Mouse (Mus musculus) forebrain, embryonic 15.5 days (tissue): ENCODE data around the gene Poldip2. TPM values are rescaled to one million over a fixed set of nuclear protein-coding genes. Genes with fewer than 3 reads are reported as not detected.

Source experiments
- ATAC-seq: fragments of 200-750 bp; cut with Nextera tagmentation; replicated peaks from 2 replicates; pipeline ENCODE4 v1.8.0; 2017; ENCODE audit warnings: mild to moderate bottlenecking, moderate TSS enrichment, moderate library complexity
- H3K27ac ChIP-seq: fragments of 300-500 bp; sonication (generic); replicated peaks from 2 replicates; pipeline ENCODE4 v1.5.1; 2015; ENCODE audit warnings: mild to moderate bottlenecking, inconsistent platforms
- H3K27me3 ChIP-seq: fragments of 300-500 bp; sonication (generic); 2 replicates; pipeline ENCODE4 v1.6.1; 2015; ENCODE audit warnings: inconsistent platforms
- H3K36me3 ChIP-seq: fragments of 300-500 bp; sonication (generic); 2 replicates; pipeline ENCODE4 v1.6.1; 2015; ENCODE audit warnings: mild to moderate bottlenecking, inconsistent platforms
- H3K4me1 ChIP-seq: fragments of 300-500 bp; sonication (generic); 2 replicates; pipeline ENCODE4 v1.6.1; 2015; ENCODE audit warnings: inconsistent platforms
- H3K4me2 ChIP-seq: fragments of 300-500 bp; sonication (generic); replicated peaks from 2 replicates; pipeline ENCODE4 v1.6.1; 2015; ENCODE audit warnings: mild to moderate bottlenecking, inconsistent platforms
- H3K4me3 ChIP-seq: fragments of 300-500 bp; sonication (generic); 2 replicates; pipeline ENCODE4 v1.5.1; 2015; ENCODE audit warnings: mild to moderate bottlenecking, inconsistent platforms
- H3K9ac ChIP-seq: fragments of 300-500 bp; sonication (generic); replicated peaks from 2 replicates; pipeline ENCODE4 v1.6.1; 2015; ENCODE audit warnings: mild to moderate bottlenecking, inconsistent platforms
- H3K9me3 ChIP-seq: fragments of 300-500 bp; sonication (generic); 2 replicates; pipeline ENCODE4 v1.6.1; 2016; ENCODE audit warnings: inconsistent platforms
- WGBS: fragments of 180-500 bp; shearing (Covaris S2); methylation state at CpG from one replicate; pipeline ENCODE4 v1.1.7; 2015; ENCODE audit warnings: mixed read lengths; 5-methylcytosine and 5-hydroxymethylcytosine counted together
- polyA plus RNA-seq: library from polyadenylated mRNA; unstranded; fragments of >200 nt; fragmentation: Nextera tagmentation; extraction: Ambion mirVana; gene quantifications from 2 replicates; pipeline ENCODE4 v1.2.1, GENCODE M21; 2015

Poldip2 gene
- polyA plus RNA-seq, 1 experiment from 2014 or later = 217 TPM

- H3K9me3 ChIP-seq = no peaks in the 10 kb centered on the region
- H3K27ac ChIP-seq = no peak overlapping the region
- H3K4me3 ChIP-seq = no peak overlapping the region
- H3K27me3 ChIP-seq = no peaks in the 10 kb centered on the region
- WGBS = 68% methylated on average over 7 of the region's 7 CpGs
- H3K9ac ChIP-seq = no peak overlapping the region
- H3K36me3 ChIP-seq = peaks cover 64% of the 10 kb centered on the region
- no peak overlapping the region for H3K4me2 ChIP-seq
- no peak for ATAC-seq
- H3K4me1 ChIP-seq = no peaks in the 10 kb centered on the region
Measured at GRCm38 (mm10) chr11:78483639-78484038, 28.4 kb upstream of the Poldip2 start.

- no peak overlapping the region for H3K4me2 ChIP-seq
- peaks cover 12% of the 10 kb centered on the region; the same call in 1 of the 2 replicates for H3K27me3 ChIP-seq
- H3K4me3 ChIP-seq = no peak overlapping the region
- H3K36me3 ChIP-seq = peaks cover 33% of the 10 kb centered on the region
- 3% methylated on average over 8 of the region's 8 CpGs for WGBS
- no peak for ATAC-seq
- H3K9me3 ChIP-seq = no peaks in the 10 kb centered on the region
- H3K27ac ChIP-seq = no peak overlapping the region
- H3K9ac ChIP-seq = no peak overlapping the region
- H3K4me1 ChIP-seq = peaks cover 11% of the 10 kb centered on the region
Measured at GRCm38 (mm10) chr11:78488168-78488567, 23.8 kb upstream of the Poldip2 start.

GRCm38 (mm10) chr11:78490781-78491241 lies 21.2 kb upstream of the Poldip2 start:
- H3K27ac ChIP-seq = no peak overlapping the region
- peak overlapping the region; percentile 51 for H3K4me2 ChIP-seq
- WGBS = 5% methylated on average over 48 of the region's 48 CpGs
- peaks cover 24% of the 10 kb centered on the region for H3K4me1 ChIP-seq
- peaks cover 16% of the 10 kb centered on the region for H3K36me3 ChIP-seq
- H3K27me3 ChIP-seq = peaks cover 12% of the 10 kb centered on the region; the same call in 1 of the 2 replicates
- peak overlapping the region; percentile 30; the same call in 1 of the 2 replicates for H3K9ac ChIP-seq
- no peaks in the 10 kb centered on the region for H3K9me3 ChIP-seq
- ATAC-seq = peak; percentile 84
- peak overlapping the region; percentile 23 for H3K4me3 ChIP-seq

- 0 out of 2 replicates have a peak, but pooled peaks cover 5% of the 10 kb centered on the region for H3K27me3 ChIP-seq
- H3K9ac ChIP-seq = peak overlapping the region; percentile 96; the same call in 1 of the 2 replicates
- peak overlapping the region; percentile 56 for H3K4me2 ChIP-seq
- H3K36me3 ChIP-seq = no peaks in the 10 kb centered on the region
- H3K27ac ChIP-seq = no peak overlapping the region
- peaks cover 34% of the 10 kb centered on the region for H3K4me1 ChIP-seq
- H3K9me3 ChIP-seq = no peaks in the 10 kb centered on the region
- H3K4me3 ChIP-seq = peak overlapping the region; percentile 92
- ATAC-seq = no peak
- WGBS = 8% methylated on average over 6 of the region's 6 CpGs
Measured at GRCm38 (mm10) chr11:78495904-78496303, 16.1 kb upstream of the Poldip2 start.

- Histone ChIP-seq H3K9ac (peak overlapping the region; percentile 96), H3K4me2 (peak overlapping the region; percentile 56), H3K27me3 (no peaks in the 10 kb centered on the region), H3K27ac (peak overlapping the region; percentile 96), H3K4me1 (peaks cover 30% of the 10 kb centered on the region), H3K36me3 (no peaks in the 10 kb centered on the region), H3K9me3 (no peaks in the 10 kb centered on the region), H3K4me3 (peak overlapping the region; percentile 92)
- peak; percentile 76 for ATAC-seq
- under 1% methylated on average over 44 of the region's 44 CpGs for WGBS
Measured at GRCm38 (mm10) chr11:78497071-78497541, 14.9 kb upstream of the Poldip2 start.

DNA sequence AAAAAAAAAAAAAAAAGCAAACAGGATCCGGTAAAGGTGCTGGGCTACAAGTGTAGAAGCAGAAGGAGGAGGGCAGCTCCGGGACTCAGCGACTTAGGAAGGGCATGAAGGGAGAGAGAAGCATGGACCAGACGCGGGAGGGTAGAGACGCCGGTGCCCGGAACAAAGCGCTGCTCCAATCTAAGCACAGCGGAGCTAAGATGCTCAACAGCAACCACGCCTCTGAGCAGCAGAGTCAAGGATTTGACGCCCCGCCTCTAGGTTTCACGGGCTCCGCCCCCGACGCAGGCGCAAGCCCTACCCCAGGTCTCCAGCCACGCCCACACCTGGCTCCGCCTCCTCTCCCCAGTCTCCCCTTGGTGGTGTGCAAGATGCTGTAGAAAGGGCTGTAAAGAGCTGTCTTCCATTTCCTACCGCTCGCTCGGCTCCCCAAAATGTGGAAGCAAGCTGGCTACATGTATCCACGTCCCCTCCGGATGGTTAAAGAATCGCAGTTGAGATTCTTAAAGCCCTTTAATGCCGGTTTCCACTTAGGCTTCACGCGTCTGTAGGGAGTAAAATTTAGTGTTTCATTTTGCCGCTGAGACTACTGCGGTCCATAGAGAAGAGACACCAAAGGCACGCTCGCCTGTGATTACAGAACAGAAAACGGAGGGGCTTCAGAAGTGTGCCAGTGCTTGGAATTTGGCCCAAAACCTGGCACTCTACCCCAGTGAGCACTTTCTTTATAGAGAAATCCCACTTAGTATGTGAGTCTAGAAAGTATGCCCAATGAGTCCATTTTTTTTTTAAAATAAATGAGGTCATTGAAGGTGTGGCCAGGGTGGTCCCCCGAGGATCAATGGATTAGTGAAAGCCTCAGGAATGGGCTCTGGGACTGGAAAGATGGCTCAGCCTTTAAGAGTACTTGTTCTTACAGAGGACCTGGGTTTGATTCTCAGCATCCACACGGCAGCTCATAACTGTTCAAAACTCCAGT lies 14.2 kb upstream of the Poldip2 start, which contains the start of gene Sarm1:
Gene Sarm1 (minus strand): TSS at position 211 of the 979 bp plus-strand sequence.
- peaks cover 30% of the 10 kb centered on the region for H3K4me1 ChIP-seq
- H3K36me3 ChIP-seq = no peaks in the 10 kb centered on the region
- peak within 1 kb of the TSS; percentile 96 for H3K9ac ChIP-seq
- H3K9me3 ChIP-seq = no peaks in the 10 kb centered on the region
- H3K4me3 ChIP-seq = peak within 1 kb of the TSS; percentile 92
- 2% methylated on average over 35 of the region's 36 CpGs for WGBS
- no peaks in the 10 kb centered on the region for H3K27me3 ChIP-seq
- peak within 1 kb of the TSS; percentile 56 for H3K4me2 ChIP-seq
- ATAC-seq = peak; percentile 98
- peak within 1 kb of the TSS; percentile 96 for H3K27ac ChIP-seq

GRCm38 (mm10) chr11:78499004-78499403 lies 13.0 kb upstream of the Poldip2 start, which contains the start of gene Vtn:
Vtn (plus strand) TSS chr11:78499091.
- H3K9me3 ChIP-seq = no peaks in the 10 kb centered on the region
- ATAC-seq = no peak
- H3K27me3 ChIP-seq = no peaks in the 10 kb centered on the region
- peak within 1 kb of the TSS; percentile 61 for H3K9ac ChIP-seq
- peak within 1 kb of the TSS; percentile 56 for H3K4me2 ChIP-seq
- WGBS = 64% methylated on average over 7 of the region's 7 CpGs
- H3K27ac ChIP-seq = peak within 1 kb of the TSS; percentile 96
- H3K4me3 ChIP-seq = peak within 1 kb of the TSS; percentile 92
- H3K4me1 ChIP-seq = peaks cover 38% of the 10 kb centered on the region
- H3K36me3 ChIP-seq = no peaks in the 10 kb centered on the region

DNA sequence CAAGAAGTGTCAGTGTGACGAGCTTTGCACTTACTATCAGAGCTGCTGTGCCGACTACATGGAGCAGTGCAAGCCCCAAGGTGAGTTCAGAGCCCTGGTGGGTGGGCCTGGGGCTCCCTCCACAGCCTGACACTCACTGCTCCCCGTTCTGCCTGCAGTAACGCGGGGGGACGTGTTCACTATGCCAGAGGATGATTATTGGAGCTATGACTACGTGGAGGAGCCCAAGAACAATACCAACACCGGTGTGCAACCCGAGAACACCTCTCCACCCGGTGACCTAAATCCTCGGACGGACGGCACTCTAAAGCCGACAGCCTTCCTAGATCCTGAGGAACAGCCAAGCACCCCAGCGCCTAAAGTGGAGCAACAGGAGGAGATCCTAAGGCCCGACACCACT lies 12.4 kb upstream of the Poldip2 start:
- H3K36me3 ChIP-seq = no peaks in the 10 kb centered on the region
- H3K4me3 ChIP-seq = peak overlapping the region; percentile 6; the same call in 1 of the 2 replicates
- H3K4me1 ChIP-seq = peaks cover 38% of the 10 kb centered on the region
- no peaks in the 10 kb centered on the region for H3K27me3 ChIP-seq
- WGBS = 52% methylated on average over 16 of the region's 16 CpGs
- H3K27ac ChIP-seq = no peak overlapping the region
- no peaks in the 10 kb centered on the region for H3K9me3 ChIP-seq
- H3K9ac ChIP-seq = no peak overlapping the region
- no peak for ATAC-seq
- H3K4me2 ChIP-seq = no peak overlapping the region

- Histone ChIP-seq H3K36me3 (no peaks in the 10 kb centered on the region), H3K9me3 (no peaks in the 10 kb centered on the region), H3K4me1 (peaks cover 26% of the 10 kb centered on the region), H3K27me3 (no peaks in the 10 kb centered on the region), H3K9ac (no peak overlapping the region), H3K4me3 (no peak overlapping the region), H3K27ac (no peak overlapping the region), H3K4me2 (no peak overlapping the region)
- 85% methylated on average over 9 of the region's 9 CpGs for WGBS
- ATAC-seq = no peak
Measured at GRCm38 (mm10) chr11:78500623-78501202, 11.3 kb upstream of the Poldip2 start.

GRCm38 (mm10) chr11:78501529-78501928 lies 10.5 kb upstream of the Poldip2 start:
- Histone ChIP-seq H3K27me3 (no peaks in the 10 kb centered on the region), H3K4me1 (peaks cover 18% of the 10 kb centered on the region), H3K36me3 (peaks cover 3% of the 10 kb centered on the region; the same call in 1 of the 2 replicates), H3K9me3 (no peaks in the 10 kb centered on the region), H3K4me2 (no peak overlapping the region), H3K27ac (no peak overlapping the region), H3K4me3 (no peak overlapping the region), H3K9ac (no peak overlapping the region)
- no peak for ATAC-seq
- WGBS = 79% methylated on average over 20 of the region's 20 CpGs

DNA sequence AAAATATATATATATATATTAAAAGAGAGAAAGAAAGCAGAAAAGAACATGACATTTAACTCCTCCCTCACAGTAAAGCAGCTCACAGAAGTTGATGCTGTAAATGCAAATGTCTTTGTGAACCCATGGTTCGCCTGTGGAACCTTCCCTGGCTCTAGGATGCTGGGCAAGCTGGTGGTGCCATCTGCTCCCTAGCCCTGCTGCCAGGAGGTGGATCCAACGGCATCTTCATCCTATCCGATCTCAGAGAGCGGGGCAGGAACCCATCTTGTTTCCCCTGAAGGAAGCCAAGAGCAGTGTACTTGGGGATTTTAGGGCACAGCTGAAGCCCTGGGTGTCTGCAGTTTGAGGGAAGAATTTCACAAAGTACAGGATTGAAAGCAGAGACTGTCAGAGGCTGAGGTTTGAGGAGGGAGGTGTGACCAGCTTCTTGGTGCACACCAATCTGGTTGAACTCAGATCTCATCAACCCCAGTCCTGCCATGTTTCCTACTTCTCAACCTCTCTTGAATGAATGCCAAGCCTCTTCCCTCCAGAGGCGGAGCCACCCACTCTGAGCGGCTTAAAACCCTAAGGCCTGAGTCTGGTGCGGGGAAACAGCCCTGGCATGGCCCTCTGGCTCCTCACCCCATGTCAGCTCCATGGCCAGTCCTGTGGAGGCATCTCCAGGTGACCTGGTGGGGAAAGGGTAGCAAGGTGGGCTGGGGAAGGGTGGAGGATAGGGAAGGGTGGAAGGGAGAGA lies 8.9 kb upstream of the Poldip2 start, which contains the start of gene Sebox:
Gene Sebox (plus strand): TSS at position 539 of the 742 bp plus-strand sequence.
- no peak; the same call in 1 of the 2 replicates for ATAC-seq
- Histone ChIP-seq H3K9me3 (no peaks in the 10 kb centered on the region), H3K27me3 (no peaks in the 10 kb centered on the region), H3K4me2 (no peak within 1 kb of the TSS), H3K4me3 (no peak within 1 kb of the TSS), H3K4me1 (peaks cover 13% of the 10 kb centered on the region), H3K9ac (no peak within 1 kb of the TSS), H3K27ac (peak within 1 kb of the TSS; percentile 60; the same call in 1 of the 2 replicates), H3K36me3 (peaks cover 17% of the 10 kb centered on the region)
- 56% methylated on average over 7 of the region's 7 CpGs for WGBS
